Mouse (Mus musculus) macrophage (primary cell): ENCODE results near the gene Sdhc. TPM values are rescaled to one million over a fixed set of nuclear protein-coding genes. Genes with fewer than 3 reads are reported as not detected.
"Not testable (repeated sequence)": the region's sequence is repeated elsewhere in the genome, so short reads cannot be mapped to it uniquely, and the experiment has no call there.

ENCODE experiments used
- H3K27ac ChIP-seq: fragments of 350-480 bp; formaldehyde crosslinking; 2 replicates; pipeline ENCODE4 v1.9.0; 2021
- H3K36me3 ChIP-seq: fragments of 350-480 bp; formaldehyde crosslinking; 2 replicates; pipeline ENCODE4 v1.9.0; 2021; ENCODE audit errors: inconsistent target
- H3K4me3 ChIP-seq: fragments of 350-480 bp; formaldehyde crosslinking; 2 replicates; pipeline ENCODE4 v1.9.0; 2021; ENCODE audit errors: inconsistent target
- H3K79me2 ChIP-seq: fragments of 350-480 bp; formaldehyde crosslinking; 2 replicates; pipeline ENCODE4 v1.9.0; 2021; ENCODE audit errors: inconsistent target
- WGBS: methylation state at CpG from one replicate; pipeline ENCODE4 v1.1.7; 2026; ENCODE audit warnings: inconsistent platforms; ENCODE audit not compliant: missing documents; 5-methylcytosine and 5-hydroxymethylcytosine counted together
- polyA plus RNA-seq: library from polyadenylated mRNA; stranded (reverse); fragments of 250-400 nt; gene quantifications from 3 replicates; pipeline ENCODE4 v1.2.4, GENCODE M21; 2018; ENCODE audit warnings: inconsistent platforms

The Sdhc gene
- polyA plus RNA-seq, 1 experiment from 2014 or later: 101 TPM

DNA sequence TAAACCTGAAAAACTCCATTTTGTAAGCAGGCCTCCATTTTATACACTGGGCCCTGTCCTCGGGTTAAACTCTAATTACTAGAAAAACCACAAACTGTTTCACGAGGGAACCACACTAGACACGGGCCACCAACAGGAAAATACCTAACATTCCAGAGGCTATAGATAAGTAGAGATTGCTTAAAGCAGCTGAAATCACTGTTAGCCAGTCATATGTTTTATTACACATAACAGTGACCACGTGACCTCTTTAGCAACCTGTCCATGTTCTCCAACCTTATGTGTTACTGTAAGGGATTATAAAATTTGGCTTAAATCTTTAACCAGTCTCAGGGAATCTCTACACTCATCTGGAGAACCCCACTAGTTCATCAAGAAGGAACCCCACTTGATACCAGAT, 56.0 kb downstream of the Sdhc start:
- no peaks in the 10 kb centered on the region for H3K79me2 ChIP-seq
- H3K4me3 ChIP-seq: no peak overlapping the region
- WGBS: 41% methylated on average over 4 of the region's 4 CpGs
- H3K36me3 ChIP-seq: no peaks in the 10 kb centered on the region
- no peak overlapping the region for H3K27ac ChIP-seq

DNA sequence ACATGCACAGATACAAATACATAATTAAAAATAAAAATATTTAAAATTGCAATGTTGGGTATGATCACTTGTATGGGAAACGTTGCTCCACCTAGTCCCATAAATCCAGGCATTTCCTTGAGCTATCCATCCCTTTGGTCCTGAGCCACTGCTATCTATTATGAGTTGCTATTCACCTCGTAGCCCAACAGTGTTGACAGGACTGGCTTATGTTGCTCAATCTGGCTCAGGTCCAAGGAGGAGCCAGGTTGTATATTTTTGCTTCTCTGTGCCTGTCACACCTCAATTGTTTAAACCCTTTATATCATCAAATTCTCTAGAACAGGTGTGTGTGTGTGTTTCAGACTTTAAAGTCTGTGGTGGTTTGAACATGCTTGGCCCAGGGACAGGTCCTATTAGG, 59.6 kb downstream of the Sdhc start:
- 83% methylated on average over 2 of the region's 2 CpGs for WGBS
- no peak overlapping the region for H3K27ac ChIP-seq
- H3K36me3 ChIP-seq: no peaks in the 10 kb centered on the region
- no peak overlapping the region for H3K4me3 ChIP-seq
- H3K79me2 ChIP-seq: no peaks in the 10 kb centered on the region

DNA sequence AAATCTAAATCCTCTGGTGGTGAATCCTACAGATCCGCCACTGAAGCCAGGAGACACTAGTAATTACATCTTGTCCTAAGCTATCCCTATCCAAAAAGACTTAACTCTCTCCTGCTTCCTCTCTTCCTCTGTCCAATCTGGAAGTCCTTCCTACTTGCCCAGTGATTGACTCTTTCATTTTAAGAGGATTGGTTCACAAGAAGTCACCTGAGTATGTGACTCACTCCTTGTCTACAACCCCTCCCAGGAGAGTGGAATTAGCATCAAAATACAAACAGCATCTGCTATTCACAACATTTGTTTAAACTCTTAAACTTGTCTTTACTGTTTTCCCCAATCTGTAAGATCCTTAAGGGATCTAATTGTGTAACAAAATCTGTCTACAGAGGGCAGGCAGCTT, 60.5 kb downstream of the Sdhc start:
- Histone ChIP-seq H3K79me2 (no peaks in the 10 kb centered on the region), H3K36me3 (no peaks in the 10 kb centered on the region), H3K4me3 (no peak overlapping the region), H3K27ac (no peak overlapping the region)
- 93% methylated on average over 1 of the region's 1 CpGs for whole genome bisulfite sequencing

DNA sequence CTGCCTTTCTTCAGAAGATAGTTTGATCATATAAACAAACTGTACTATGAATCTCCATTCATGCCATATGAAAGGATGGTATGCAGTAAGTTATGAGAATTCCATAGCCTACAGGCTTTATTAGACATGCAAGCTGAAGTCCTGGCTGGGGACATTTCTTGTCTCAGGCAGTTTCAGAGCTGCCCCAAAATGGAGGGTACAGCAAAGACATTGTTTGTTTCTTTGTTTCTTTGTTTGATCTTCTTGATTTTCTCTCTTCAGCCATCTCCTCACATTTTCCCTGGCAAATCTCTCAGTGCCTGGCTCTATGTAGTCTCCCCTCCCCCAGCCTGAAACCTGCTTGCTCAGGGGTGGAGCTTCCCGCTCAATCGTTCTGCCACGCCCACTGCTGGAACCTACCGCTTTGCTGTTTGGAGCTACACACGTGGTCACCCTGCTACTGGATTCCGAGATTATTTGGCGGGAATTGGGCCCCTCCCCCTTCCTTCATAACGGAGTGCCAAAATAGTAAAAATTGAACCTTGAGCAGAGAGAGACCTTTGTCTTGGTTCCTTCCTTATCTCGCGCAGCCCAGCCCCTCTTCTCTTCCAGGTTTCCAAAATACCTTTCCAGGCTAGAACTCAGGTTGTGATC, 62.0 kb downstream of the Sdhc start:
- not testable (repeated sequence) for H3K27ac ChIP-seq, H3K4me3 ChIP-seq, H3K36me3 ChIP-seq, H3K79me2 ChIP-seq
- WGBS: 15% methylated on average over 10 of the region's 10 CpGs

DNA sequence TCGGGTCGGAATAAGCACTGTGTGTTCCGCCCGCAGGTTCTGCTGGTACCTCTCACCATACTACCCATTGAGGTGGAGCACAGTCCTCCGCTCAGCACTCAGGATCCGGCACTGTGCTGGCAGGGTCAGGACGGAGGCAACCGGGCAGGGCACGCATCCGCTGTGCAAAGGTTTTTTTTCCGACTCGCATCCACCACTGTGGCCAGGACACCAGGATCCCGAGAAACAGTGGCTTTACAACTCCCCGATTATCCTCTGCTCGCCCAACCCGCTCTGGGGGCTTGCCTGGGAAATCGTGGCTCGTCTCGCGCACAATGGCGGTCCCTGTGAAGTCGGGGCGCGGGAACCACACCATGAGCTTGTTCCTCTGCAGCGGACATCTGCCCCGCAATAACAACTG, 64.7 kb downstream of the Sdhc start:
- WGBS: 4% methylated on average over 25 of the region's 26 CpGs
- Histone ChIP-seq H3K36me3 (no peaks in the 10 kb centered on the region), H3K4me3 (no peak overlapping the region)

DNA sequence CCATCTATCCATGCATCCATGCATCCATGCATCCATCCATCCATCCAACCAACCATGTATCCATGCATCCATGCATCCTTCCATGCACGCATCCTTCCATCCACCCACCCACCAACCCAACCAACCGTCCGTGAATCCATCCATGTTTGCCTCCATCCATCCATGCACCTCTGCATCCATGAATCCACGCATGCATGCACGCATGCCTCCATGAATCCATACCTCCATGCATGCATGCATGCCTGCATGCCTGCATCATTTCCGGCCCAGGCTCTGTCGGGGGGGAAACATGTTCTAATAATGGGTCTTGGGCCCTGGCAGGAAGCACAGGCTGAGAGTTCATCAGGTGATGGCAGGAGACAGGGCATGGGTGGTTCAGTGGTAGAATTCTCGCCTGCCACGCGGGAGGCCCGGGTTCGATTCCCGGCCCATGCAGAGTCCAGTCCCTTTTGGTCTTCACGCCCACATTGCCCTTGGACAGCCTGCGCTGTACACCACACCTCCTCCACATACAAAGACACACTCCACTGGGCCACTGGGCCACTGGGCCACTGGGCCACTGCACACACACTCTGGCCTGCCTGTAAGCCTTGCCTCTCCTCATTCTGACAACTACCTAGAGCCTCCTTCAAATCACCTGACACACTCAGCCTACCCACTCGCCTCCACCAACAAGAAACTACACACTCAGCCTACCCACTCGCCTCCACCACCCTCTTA, 68.7 kb downstream of the Sdhc start:
- 40% methylated on average over 5 of the region's 17 CpGs for WGBS
- not testable (repeated sequence) for H3K4me3 ChIP-seq, H3K36me3 ChIP-seq, H3K27ac ChIP-seq, H3K79me2 ChIP-seq

More for the DNA sequence above, 64.7 kb downstream of the Sdhc start:
- H3K79me2 ChIP-seq: no peaks in the 10 kb centered on the region
- H3K27ac ChIP-seq: no peak overlapping the region

DNA sequence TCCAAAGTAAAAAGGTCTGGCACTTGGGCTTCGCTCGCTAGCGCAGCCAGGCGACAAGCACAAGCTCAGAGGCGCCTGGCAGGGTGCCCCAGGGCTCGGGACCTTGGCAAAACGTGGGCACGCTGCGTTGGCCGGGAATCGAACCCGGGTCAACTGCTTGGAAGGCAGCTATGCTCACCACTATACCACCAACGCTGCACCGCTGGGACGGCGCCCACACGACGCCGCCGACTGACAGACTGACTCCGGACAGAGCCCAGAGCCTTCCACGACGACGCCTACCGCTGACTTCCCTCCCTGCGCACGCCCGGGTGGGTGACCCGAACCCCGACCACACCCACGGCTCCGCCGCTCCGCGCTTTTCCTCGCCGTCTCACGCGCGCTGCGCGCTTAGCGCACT, 70.6 kb downstream of the Sdhc start:
- H3K79me2 ChIP-seq, H3K4me3 ChIP-seq, H3K27ac ChIP-seq, H3K36me3 ChIP-seq: not testable (repeated sequence)
- WGBS: no CpG with 5 or more reads among the region's 43 CpGs

DNA sequence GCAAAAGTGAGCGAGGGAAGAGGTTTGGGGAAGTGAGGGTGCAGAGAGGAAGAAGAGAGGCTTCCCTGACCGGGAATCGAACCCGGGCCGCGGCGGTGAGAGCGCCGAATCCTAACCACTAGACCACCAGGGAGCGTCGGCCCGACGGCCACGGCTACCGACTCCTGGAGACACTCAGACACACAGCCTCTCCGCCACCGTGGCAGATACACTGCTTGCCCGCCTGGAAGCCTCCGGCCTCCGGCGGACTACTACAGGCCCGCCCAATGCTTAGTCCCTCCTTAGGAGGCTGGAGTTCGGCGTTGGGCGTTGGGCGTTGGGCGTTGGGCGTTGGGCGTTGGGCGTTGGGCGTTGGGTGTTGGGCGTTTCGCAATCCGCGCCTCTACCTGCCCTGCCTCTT, 71.1 kb downstream of the Sdhc start:
- WGBS: no CpG with 5 or more reads among the region's 35 CpGs

DNA sequence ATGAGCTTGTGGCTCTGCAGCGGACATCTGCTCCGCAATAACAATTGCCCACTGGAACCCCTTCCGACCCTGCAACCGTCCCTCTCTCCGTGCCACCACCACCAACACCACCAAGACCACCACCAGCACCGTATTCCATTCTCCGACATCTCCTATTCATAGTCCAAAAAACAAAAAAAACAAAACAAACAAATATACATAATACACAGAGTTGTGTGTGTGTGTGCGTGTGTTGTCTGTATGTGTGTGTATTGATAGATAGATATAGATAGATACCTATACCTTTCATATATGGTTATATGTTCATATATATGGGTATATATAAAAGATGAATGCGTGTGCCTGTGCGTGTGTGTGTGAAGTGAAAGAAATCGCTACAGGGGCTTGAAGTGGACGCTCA, 72.0 kb downstream of the Sdhc start:
- H3K36me3 ChIP-seq, H3K27ac ChIP-seq, H3K4me3 ChIP-seq, H3K79me2 ChIP-seq: not testable (repeated sequence)
- WGBS: 30% methylated on average over 8 of the region's 12 CpGs

More for the DNA sequence above, 71.1 kb downstream of the Sdhc start:
- H3K4me3 ChIP-seq, H3K79me2 ChIP-seq, H3K36me3 ChIP-seq, H3K27ac ChIP-seq: not testable (repeated sequence)

DNA sequence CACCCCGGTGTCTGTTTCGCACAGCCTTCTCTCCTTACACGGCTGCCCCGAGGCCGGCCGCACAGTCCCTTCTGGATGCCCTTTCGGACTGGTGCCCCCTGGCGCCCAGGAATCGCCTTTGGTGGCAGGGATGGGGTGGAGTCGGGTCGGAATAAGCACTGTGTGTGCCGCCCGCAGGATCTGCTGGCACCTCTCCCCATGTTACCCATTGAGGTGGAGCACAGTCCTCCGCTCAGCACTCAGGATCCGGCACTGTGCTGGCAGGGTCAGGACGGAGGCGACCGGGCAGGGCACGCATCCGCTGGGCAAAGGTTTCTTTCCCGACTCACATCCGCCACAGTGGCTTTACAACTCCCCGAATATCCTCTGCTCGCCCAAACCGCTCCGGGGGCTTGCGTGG, 72.4 kb downstream of the Sdhc start:
- WGBS: 10% methylated on average over 2 of the region's 27 CpGs
- not testable (repeated sequence) for H3K27ac ChIP-seq, H3K36me3 ChIP-seq, H3K4me3 ChIP-seq, H3K79me2 ChIP-seq

DNA sequence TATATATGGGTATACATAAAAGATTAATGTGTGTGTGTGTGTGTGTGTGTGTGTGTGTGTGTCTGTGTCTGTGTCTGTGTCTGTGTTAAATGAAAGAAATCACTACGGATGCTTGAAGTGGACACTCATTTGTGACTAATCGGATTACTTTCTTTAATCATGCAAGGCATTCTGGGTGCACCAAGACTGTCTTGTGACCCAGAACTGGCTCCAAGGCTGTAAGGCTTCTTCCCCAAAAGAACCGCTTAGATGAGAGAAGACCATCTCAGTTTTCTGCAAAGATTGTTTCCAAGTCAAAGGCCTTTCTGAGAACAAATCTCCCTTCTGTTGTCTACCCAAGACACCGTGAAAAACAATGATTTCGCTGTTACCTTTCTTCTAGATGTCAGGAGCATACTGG, 73.2 kb downstream of the Sdhc start:
- 45% methylated on average over 5 of the region's 5 CpGs for WGBS
- H3K36me3 ChIP-seq, H3K27ac ChIP-seq: not testable (repeated sequence)

More for the DNA sequence above, 73.2 kb downstream of the Sdhc start:
- H3K79me2 ChIP-seq, H3K4me3 ChIP-seq: not testable (repeated sequence)

Other genes starting within 250 kb of the Sdhc start
- gene Fcrlb, start 237.7 kb downstream of the Sdhc start, polyA plus RNA-seq: 0.47 to 0.68 TPM in 2 of 3 replicates, not detected in the other
- gene Fcrla, start 223.0 kb downstream of the Sdhc start, polyA plus RNA-seq: 0.26 to 0.79 TPM (median 0.56 TPM) in 3 replicates
- gene Fcgr2b, start 174.1 kb downstream of the Sdhc start, polyA plus RNA-seq: 372 to 843 TPM (median 791 TPM) in 3 replicates
- 192 to 337 TPM (median 269 TPM) in 3 replicates for gene Fcgr4, start 131.7 kb downstream of the Sdhc start, polyA plus RNA-seq
- 921 to 1,206 TPM (median 1,155 TPM) in 3 replicates for gene Fcgr3, start 85.7 kb downstream of the Sdhc start, polyA plus RNA-seq
- 4.2 to 31.6 TPM (median 7.6 TPM) in 3 replicates for gene Cfap126, start 36.7 kb downstream of the Sdhc start, polyA plus RNA-seq
- 0.25 TPM in 1 of 3 replicates, not detected in the others for gene Mpz, start 108 bp upstream of the Sdhc start, polyA plus RNA-seq
- 46.6 to 83.8 TPM (median 63.3 TPM) in 3 replicates for gene Pcp4l1, start 45.7 kb upstream of the Sdhc start, polyA plus RNA-seq
- 0.13 TPM in 1 of 3 replicates, not detected in the others for gene Nr1i3, start 63.4 kb upstream of the Sdhc start, polyA plus RNA-seq
- gene Tomm40l, start 71.9 kb upstream of the Sdhc start, polyA plus RNA-seq: 13.6 to 38.3 TPM (median 28.2 TPM) in 3 replicates
- gene Apoa2, start 74.5 kb upstream of the Sdhc start, polyA plus RNA-seq: 1.1 TPM in 1 of 3 replicates, not detected in the others
- 1,664 to 2,638 TPM (median 2,193 TPM) in 3 replicates for gene Fcer1g, start 83.8 kb upstream of the Sdhc start, polyA plus RNA-seq
- 0.04 TPM in 1 of 3 replicates, not detected in the others for gene Adamts4, start 99.8 kb upstream of the Sdhc start, polyA plus RNA-seq
- gene Ndufs2, start 100.8 kb upstream of the Sdhc start, polyA plus RNA-seq: 84.3 to 125 TPM (median 122 TPM) in 3 replicates
- gene B4galt3, start 119.7 kb upstream of the Sdhc start, polyA plus RNA-seq: 10.2 to 16.8 TPM (median 14.2 TPM) in 3 replicates
- 8.6 to 27.3 TPM (median 12.1 TPM) in 3 replicates for gene Ppox, start 130.6 kb upstream of the Sdhc start, polyA plus RNA-seq
- gene Usp21, start 137.4 kb upstream of the Sdhc start, polyA plus RNA-seq: 17.1 to 34.6 TPM (median 21.1 TPM) in 3 replicates
- 67.0 to 116 TPM (median 112 TPM) in 3 replicates for gene Ufc1, start 144.4 kb upstream of the Sdhc start, polyA plus RNA-seq
- 21.4 to 35.4 TPM (median 21.9 TPM) in 3 replicates for gene Dedd, start 178.5 kb upstream of the Sdhc start, polyA plus RNA-seq
- gene Nit1, start 195.0 kb upstream of the Sdhc start, polyA plus RNA-seq: 17.3 to 23.1 TPM (median 22.3 TPM) in 3 replicates
- gene Pfdn2, start 195.1 kb upstream of the Sdhc start, polyA plus RNA-seq: 47.7 to 119 TPM (median 64.5 TPM) in 3 replicates
- gene Klhdc9, start 210.2 kb upstream of the Sdhc start, polyA plus RNA-seq: 0.11 TPM in 1 of 3 replicates, not detected in the others
- 14.3 to 25.8 TPM (median 18.7 TPM) in 3 replicates for gene Nectin4, start 219.5 kb upstream of the Sdhc start, polyA plus RNA-seq
- gene Arhgap30, start 238.4 kb upstream of the Sdhc start, polyA plus RNA-seq: 119 to 178 TPM (median 125 TPM) in 3 replicates